Mouse (Mus musculus): ENCODE measurements around the gene Tepsin. TPM values are rescaled to one million over a fixed set of nuclear protein-coding genes. Genes with fewer than 3 reads are reported as not detected.

Gene Tepsin
- polyA plus RNA-seq, 1 experiment, result 51.1 TPM

DNA sequence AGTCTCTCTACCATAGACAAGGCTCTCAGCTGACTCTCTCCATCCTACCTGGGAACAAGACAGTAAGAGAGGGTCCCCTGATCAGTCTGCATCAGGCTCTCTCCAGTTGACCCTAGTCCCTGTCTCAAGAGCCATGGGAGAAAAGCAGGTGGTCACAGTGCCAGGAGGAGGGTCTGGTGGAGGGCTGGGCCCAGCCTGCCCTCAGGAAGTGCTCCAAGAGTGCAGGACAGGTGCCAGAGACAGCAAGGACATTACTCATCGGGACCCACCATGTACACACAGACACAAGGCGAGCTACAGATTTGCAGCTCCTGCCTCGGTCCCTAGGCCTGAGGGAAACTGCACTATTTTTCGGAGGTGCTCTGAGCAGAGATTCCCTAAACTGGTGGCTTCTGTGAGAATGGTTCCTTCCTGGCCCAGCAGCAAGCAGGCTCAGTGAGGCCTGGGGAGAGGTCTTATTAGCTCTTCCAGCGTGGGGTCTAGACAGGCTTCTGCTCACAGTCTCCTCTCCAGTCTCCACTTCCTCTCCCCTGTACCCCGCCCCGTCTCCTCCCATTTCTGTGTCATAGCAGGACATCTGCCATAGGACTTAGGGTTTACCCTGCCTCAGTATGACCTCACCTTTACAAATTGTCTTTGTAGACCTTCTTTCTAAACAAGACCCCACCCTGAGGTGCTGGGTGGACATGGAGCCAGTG is 56.2 kb downstream of the Tepsin start:
- 62% methylated on average over 7 of the region's 7 CpGs for WGBS
- no peak for DNase-seq (ENCODE audit: low read depth, low spot score)

GRCm38 (mm10) chr11:120041191-120042123 is 57.1 kb downstream of the Tepsin start:
- WGBS, result 74% methylated on average over 13 of the region's 13 CpGs
- no peak for DNase-seq (ENCODE audit: low read depth, low spot score)

Other genes with a start within 250 kb of the Tepsin start
- gene Chmp6, start 185.3 kb downstream of the Tepsin start, polyA plus RNA-seq (2012; rRNA removed), result 87.3 and 98.5 TPM in 2 replicates
- 8.8 and 10.9 TPM in 2 replicates for gene Baiap2, start 156.0 kb downstream of the Tepsin start, polyA plus RNA-seq (2012; rRNA removed)
- gene Aatk, start 51.6 kb downstream of the Tepsin start, polyA plus RNA-seq (2012; rRNA removed), result 4.1 and 5.3 TPM in 2 replicates
- gene Cep131, start 11.9 kb downstream of the Tepsin start, polyA plus RNA-seq (2012; rRNA removed), result 4.0 and 4.6 TPM in 2 replicates
- 53.1 and 56.0 TPM in 2 replicates for gene Ndufaf8, start 197 bp upstream of the Tepsin start, polyA plus RNA-seq (2012; rRNA removed)
- 67.3 and 112 TPM in 2 replicates for gene Slc38a10, start 52.6 kb upstream of the Tepsin start, polyA plus RNA-seq (2012; rRNA removed)
- 7.6 and 8.2 TPM in 2 replicates for gene Bahcc1, start 134.2 kb upstream of the Tepsin start, polyA plus RNA-seq (2012; rRNA removed)
- gene Actg1, start 249.8 kb upstream of the Tepsin start, polyA plus RNA-seq (2012; rRNA removed), result 1,539 and 1,751 TPM in 2 replicates